Mouse (Mus musculus): Measurements from ENCODE around the gene Zfp879. TPM values are rescaled to one million over a fixed set of nuclear protein-coding genes. Genes with fewer than 3 reads are reported as not detected.

The Zfp879 gene
- 0.57 and 0.62 TPM in 2 replicates for polyA plus RNA-seq (2015; fragmentation: Nextera tagmentation; extraction: Ambion mirVana)

DNA sequence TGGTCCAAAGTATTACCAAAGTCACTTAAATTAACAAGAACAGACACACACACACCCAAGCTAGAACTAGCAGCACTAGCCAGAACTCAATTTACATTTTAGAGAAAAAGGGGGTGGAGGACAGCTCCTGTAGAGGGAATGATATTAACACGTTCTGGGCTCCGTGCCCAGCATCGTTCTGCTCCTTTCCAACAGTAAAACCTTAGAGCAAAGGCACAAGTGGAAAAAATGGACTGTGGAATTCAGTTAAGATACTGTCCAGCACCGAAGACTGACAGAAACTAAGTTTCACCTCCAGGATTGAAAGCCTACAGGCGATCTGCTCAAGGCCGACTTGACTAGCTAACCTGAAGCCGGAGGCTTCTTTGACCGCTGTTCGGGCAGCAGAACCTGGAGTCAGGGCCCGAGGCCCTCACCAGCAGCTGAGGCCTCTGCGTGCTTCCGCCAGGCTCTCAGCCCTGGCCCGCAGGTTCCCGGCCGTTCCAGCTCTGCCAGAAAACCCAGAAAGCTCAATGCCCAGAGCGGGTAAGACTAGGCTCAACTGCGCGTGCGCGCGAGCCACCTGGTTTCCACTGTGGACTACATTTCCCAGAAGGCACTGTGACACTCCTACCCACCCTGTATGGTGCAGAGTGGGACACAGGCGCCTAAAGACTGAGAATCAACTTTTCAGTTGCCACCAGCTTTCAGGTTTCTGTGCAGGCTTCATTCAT is at the start of gene Zfp879:
Zfp879 (minus strand) TSS at position 530 of the 713 bp plus-strand sequence.
- peak within 1 kb of the TSS; percentile 58 for H3K4me2 ChIP-seq (ENCODE audit: low read depth, low read length)
- peak within 1 kb of the TSS; percentile 45 for H3K4me3 ChIP-seq (replicated peaks; ENCODE audit: low read length)
- peak; percentile 94 for ATAC-seq (ENCODE audit: insufficient read depth, low FRiP score)
- H3K9ac ChIP-seq (ENCODE audit: low read length) = peak within 1 kb of the TSS; percentile 72
- no peaks in the 10 kb centered on the region for H3K9me3 ChIP-seq (replicated peaks; ENCODE audit: control insufficient read depth, low read length)
- H3K4me1 ChIP-seq (ENCODE audit: control insufficient read depth, insufficient read depth, low read length) = peaks cover 13% of the 10 kb centered on the region
- no peaks in the 10 kb centered on the region for H3K27me3 ChIP-seq (ENCODE audit: control insufficient read depth, insufficient read depth, low read length)
- peak within 1 kb of the TSS; percentile 94 for H3K27ac ChIP-seq (ENCODE audit: low read length)
- H3K36me3 ChIP-seq (ENCODE audit: control insufficient read depth, insufficient read depth, low read length) = no peaks in the 10 kb centered on the region
- 10% methylated on average over 22 of the region's 22 CpGs for WGBS

DNA sequence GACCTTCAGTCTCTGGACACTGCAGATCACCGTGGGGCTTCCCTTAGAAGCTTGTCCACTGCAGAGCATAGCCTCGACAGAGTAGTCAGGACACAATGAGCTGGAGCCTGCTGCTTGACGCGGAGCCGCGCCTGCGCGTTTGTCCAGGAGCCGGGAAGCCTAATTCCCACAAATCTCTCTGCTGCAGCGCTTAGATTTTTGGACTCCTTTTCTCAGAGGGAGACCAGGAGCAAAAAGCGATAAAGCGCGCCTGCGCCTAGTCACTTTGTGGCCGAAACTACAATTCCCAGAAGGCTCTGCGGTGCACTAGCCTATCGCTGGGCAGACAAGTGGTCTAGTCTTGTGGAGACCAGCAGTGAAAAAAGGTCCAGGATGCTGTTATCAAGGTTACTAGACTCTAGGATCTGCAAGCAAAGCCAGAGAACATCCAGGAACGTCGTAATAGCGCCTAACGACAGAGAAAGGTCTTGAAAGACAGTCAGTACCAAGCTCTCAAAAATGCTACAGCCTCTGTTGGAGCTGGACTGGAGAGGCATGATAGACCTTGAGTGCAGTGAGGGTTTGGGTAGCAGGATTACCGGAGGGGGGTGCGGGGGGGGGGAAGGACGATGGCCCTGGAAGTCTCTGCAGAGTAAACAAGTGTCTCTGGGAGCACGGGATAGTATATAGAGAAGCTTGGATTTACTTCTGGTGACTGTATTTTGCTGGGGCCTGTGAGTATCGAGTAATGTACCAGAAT is 46.2 kb upstream of the Zfp879 start, which contains the start of gene Zfp454:
Zfp454 (minus strand) TSS at position 262 of the 739 bp plus-strand sequence.
- H3K9me3 ChIP-seq (replicated peaks; ENCODE audit: control insufficient read depth, low read length) = no peaks in the 10 kb centered on the region
- H3K27ac ChIP-seq (ENCODE audit: low read length) = peak within 1 kb of the TSS; percentile 53; the same call in 1 of the 2 replicates
- peaks cover 7% of the 10 kb centered on the region for H3K4me1 ChIP-seq (ENCODE audit: control insufficient read depth, insufficient read depth, low read length)
- peak within 1 kb of the TSS; percentile 52 for H3K4me3 ChIP-seq (replicated peaks; ENCODE audit: low read length)
- WGBS = 5% methylated on average over 26 of the region's 26 CpGs
- no peaks in the 10 kb centered on the region for H3K36me3 ChIP-seq (ENCODE audit: control insufficient read depth, insufficient read depth, low read length)
- peak within 1 kb of the TSS; percentile 73 for H3K9ac ChIP-seq (ENCODE audit: low read length)
- H3K4me2 ChIP-seq (ENCODE audit: low read depth, low read length) = peak within 1 kb of the TSS; percentile 66
- ATAC-seq (ENCODE audit: insufficient read depth, low FRiP score) = peak; percentile 93
- no peaks in the 10 kb centered on the region for H3K27me3 ChIP-seq (ENCODE audit: control insufficient read depth, insufficient read depth, low read length)

DNA sequence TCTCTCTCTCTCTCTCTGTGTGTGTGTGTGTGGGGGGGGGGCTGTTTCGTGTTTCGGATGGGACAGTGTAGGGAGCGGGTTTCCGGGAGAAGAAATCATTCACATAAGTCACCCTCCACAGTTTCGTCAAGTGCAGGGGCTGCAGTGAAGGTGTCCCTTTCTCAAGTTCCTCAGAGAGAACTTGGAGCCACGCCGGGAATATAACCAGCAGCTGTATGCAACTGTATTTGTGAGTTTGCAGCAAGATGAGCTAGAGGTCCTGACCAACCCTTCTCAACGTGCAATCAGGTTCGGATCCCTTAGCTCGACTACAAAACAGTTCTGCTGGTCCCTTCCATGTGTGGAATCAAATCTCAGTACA is 45.6 kb upstream of the Zfp879 start:
- Histone ChIP-seq H3K9ac (ENCODE audit: low read length) (peak overlapping the region; percentile 73), H3K36me3 (ENCODE audit: control insufficient read depth, insufficient read depth, low read length) (no peaks in the 10 kb centered on the region), H3K27me3 (ENCODE audit: control insufficient read depth, insufficient read depth, low read length) (no peaks in the 10 kb centered on the region), H3K4me2 (ENCODE audit: low read depth, low read length) (peak overlapping the region; percentile 66), H3K4me1 (ENCODE audit: control insufficient read depth, insufficient read depth, low read length) (peaks cover 7% of the 10 kb centered on the region), H3K27ac (ENCODE audit: low read length) (peak overlapping the region; percentile 53; the same call in 1 of the 2 replicates), H3K9me3 (replicated peaks; ENCODE audit: control insufficient read depth, low read length) (no peaks in the 10 kb centered on the region), H3K4me3 (replicated peaks; ENCODE audit: low read length) (peak overlapping the region; percentile 52)
- peak; percentile 6; the same call in 1 of the 2 replicates for ATAC-seq (ENCODE audit: insufficient read depth, low FRiP score)
- WGBS = 7% methylated on average over 10 of the region's 10 CpGs

DNA sequence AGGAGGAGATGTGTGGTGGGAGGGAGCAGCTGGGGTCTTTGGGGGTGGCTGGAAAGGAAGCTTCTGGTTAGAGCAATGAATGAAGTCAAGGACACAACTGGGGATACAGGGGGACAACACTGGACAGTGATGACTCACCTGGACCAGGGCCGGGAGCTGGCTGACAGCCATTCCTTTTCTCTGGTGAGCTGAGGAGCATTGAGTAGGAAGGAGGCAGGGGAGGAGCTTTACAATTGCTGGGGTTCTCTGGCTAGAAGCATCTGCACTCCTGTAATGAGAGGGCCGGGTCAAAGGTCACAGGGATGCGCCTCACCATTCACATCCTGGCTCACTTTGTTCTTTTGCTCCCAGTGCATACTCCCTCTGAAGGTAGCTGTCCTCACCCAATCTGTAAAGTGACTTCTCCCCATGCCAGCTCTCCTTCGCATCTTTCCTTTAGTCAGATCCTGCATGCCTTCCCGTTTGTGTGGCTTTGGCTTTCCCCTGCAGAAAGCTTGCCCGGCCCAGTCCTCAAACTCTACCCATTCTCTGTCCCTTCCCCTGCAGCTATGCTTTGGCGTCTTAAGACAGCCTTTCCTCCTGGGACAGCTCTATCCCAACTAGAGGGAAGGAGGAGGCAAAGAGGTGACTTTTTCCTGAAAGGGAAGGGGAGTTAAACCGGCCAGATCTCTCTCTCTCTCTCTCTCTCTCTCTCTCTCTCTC is 45.0 kb upstream of the Zfp879 start:
- Histone ChIP-seq H3K9me3 (replicated peaks; ENCODE audit: control insufficient read depth, low read length) (no peaks in the 10 kb centered on the region), H3K27ac (ENCODE audit: low read length) (no peak overlapping the region), H3K4me1 (ENCODE audit: control insufficient read depth, insufficient read depth, low read length) (peaks cover 7% of the 10 kb centered on the region), H3K4me3 (replicated peaks; ENCODE audit: low read length) (peak overlapping the region; percentile 52), H3K9ac (ENCODE audit: low read length) (peak overlapping the region; percentile 73), H3K36me3 (ENCODE audit: control insufficient read depth, insufficient read depth, low read length) (no peaks in the 10 kb centered on the region), H3K27me3 (ENCODE audit: control insufficient read depth, insufficient read depth, low read length) (no peaks in the 10 kb centered on the region), H3K4me2 (ENCODE audit: low read depth, low read length) (peak overlapping the region; percentile 66)
- ATAC-seq (ENCODE audit: insufficient read depth, low FRiP score) = no peak
- WGBS = 41% methylated on average over 8 of the region's 8 CpGs

DNA sequence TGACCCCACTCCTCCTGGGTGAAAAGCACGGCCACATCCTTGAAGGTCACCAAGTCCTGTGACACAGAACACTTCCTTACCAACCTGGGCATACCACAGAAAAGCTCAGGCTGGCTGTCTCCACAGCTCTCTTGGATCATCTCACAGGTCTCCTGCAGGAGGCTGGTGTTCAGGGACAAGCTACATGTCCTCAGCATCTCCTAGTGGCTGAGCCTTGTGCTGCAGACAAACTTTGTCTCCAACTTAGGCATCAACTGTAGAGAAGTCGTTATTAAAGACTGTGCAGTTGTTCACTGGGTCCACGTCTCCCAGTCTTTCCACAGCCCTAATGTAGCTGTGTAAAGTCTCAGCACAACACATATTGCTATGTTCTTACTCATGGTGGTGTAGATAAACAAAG is 42.4 kb upstream of the Zfp879 start:
- Histone ChIP-seq H3K4me3 (replicated peaks; ENCODE audit: low read length) (no peak overlapping the region), H3K36me3 (ENCODE audit: control insufficient read depth, insufficient read depth, low read length) (0 out of 2 replicates have a peak, but pooled peaks cover 3% of the 10 kb centered on the region)
- no peak for ATAC-seq (ENCODE audit: insufficient read depth, low FRiP score)

DNA sequence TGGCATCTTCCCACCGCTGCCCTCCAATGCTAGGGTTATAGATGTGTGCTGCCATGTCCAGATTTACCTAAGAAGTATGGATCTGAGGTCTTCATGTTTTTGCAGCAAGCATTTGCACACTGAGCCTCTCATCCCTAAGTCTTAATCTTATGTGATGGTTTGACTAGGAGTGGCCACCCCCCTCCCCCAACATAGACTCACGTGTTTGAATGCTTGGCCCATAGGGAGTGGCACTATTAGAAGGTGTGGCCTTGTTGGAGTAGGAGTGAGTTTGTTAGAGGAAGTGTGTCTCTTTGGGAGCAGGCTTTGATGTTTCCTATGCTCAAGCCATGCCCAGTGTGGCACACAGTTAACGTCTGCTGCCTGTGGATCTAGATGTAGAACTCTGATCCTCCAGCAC is 37.3 kb upstream of the Zfp879 start:
- no peak overlapping the region for H3K4me2 ChIP-seq (ENCODE audit: low read depth, low read length)
- no peak for ATAC-seq (ENCODE audit: insufficient read depth, low FRiP score)
- H3K9ac ChIP-seq (ENCODE audit: low read length) = no peak overlapping the region
- no peaks in the 10 kb centered on the region for H3K4me1 ChIP-seq (ENCODE audit: control insufficient read depth, insufficient read depth, low read length)
- H3K4me3 ChIP-seq (replicated peaks; ENCODE audit: low read length) = no peak overlapping the region
- peaks cover 25% of the 10 kb centered on the region for H3K36me3 ChIP-seq (ENCODE audit: control insufficient read depth, insufficient read depth, low read length)
- H3K9me3 ChIP-seq (replicated peaks; ENCODE audit: control insufficient read depth, low read length) = peaks cover 15% of the 10 kb centered on the region
- no peak overlapping the region for H3K27ac ChIP-seq (ENCODE audit: low read length)
- 92% methylated on average over 3 of the region's 3 CpGs for WGBS
- no peaks in the 10 kb centered on the region for H3K27me3 ChIP-seq (ENCODE audit: control insufficient read depth, insufficient read depth, low read length)

More for the DNA sequence above, 42.4 kb upstream of the Zfp879 start:
- H3K4me1 ChIP-seq (ENCODE audit: control insufficient read depth, insufficient read depth, low read length) = peaks cover 7% of the 10 kb centered on the region
- no peak overlapping the region for H3K4me2 ChIP-seq (ENCODE audit: low read depth, low read length)
- H3K27me3 ChIP-seq (ENCODE audit: control insufficient read depth, insufficient read depth, low read length) = no peaks in the 10 kb centered on the region
- 80% methylated on average over 3 of the region's 3 CpGs for WGBS
- no peaks in the 10 kb centered on the region for H3K9me3 ChIP-seq (replicated peaks; ENCODE audit: control insufficient read depth, low read length)
- H3K9ac ChIP-seq (ENCODE audit: low read length) = no peak overlapping the region
- H3K27ac ChIP-seq (ENCODE audit: low read length) = no peak overlapping the region

DNA sequence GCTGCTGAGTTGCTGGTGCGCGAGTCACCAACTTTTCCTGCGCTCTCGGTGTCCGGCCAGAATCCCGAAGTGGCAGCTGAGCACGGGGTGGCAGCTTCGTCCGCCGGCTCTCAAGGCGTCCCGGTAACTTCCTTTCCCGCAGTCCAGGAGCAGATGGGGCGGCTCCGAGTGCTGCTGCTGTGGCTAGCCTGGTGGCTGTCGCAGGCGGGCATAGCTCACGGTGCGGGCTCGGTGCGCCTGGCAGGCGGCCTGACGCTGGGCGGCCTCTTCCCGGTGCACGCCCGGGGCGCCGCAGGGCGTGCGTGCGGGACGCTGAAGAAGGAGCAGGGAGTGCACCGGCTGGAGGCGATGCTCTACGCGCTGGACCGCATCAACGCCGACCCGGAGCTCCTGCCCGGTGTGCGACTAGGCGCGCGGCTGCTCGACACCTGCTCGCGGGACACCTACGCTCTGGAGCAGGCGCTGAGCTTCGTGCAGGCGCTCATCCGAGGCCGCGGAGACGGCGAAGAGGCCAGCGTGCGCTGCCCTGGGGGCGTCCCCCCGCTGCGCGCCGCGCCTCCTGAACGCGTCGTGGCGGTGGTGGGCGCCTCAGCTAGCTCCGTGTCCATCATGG is 9.7 kb upstream of the Zfp879 start:
- WGBS = under 1% methylated on average over 72 of the region's 72 CpGs

DNA sequence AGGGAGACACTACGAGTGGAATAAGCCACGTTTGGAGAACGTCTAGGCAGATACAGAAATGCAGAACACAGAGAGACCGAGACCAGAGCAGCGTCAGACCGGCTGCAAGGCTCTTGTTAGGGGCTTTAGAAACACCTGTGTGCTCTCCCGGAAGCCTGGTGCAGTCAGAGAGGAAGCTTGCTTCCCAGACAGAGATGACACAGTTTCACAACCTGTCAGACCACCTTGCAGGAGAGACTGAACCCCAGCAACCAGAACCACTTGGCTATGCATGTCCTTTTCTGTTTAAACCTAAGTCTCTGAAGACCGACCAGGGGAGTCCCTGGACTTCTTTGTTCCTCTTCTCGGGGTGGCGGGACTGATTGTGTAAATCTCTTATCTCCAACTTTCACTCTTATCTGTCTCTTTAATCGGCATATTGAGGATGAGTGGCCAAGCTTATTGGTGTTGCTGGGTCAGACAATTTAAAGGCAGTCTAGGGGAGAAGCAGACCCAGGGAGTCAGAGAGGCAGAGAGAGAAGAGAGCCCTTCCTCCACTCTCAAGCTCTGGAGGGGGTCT is 8.9 kb upstream of the Zfp879 start, which contains the start of gene Grm6:
Grm6 (plus strand) TSS at position 509 of the 559 bp plus-strand sequence.
- WGBS = 2% methylated on average over 11 of the region's 11 CpGs
- Histone ChIP-seq H3K9me3 (replicated peaks; ENCODE audit: control insufficient read depth, low read length) (no peaks in the 10 kb centered on the region), H3K4me1 (ENCODE audit: control insufficient read depth, insufficient read depth, low read length) (0 out of 2 replicates have a peak, but pooled peaks cover 4% of the 10 kb centered on the region), H3K27me3 (ENCODE audit: control insufficient read depth, insufficient read depth, low read length) (peaks cover 53% of the 10 kb centered on the region), H3K9ac (ENCODE audit: low read length) (peak within 1 kb of the TSS; percentile 27; the same call in 1 of the 2 replicates), H3K4me2 (ENCODE audit: low read depth, low read length) (peak within 1 kb of the TSS; percentile 71), H3K27ac (ENCODE audit: low read length) (no peak within 1 kb of the TSS), H3K36me3 (ENCODE audit: control insufficient read depth, insufficient read depth, low read length) (no peaks in the 10 kb centered on the region), H3K4me3 (replicated peaks; ENCODE audit: low read length) (peak within 1 kb of the TSS; percentile 45)
- ATAC-seq (ENCODE audit: insufficient read depth, low FRiP score) = no peak

More for the DNA sequence above, 9.7 kb upstream of the Zfp879 start:
- ATAC-seq (ENCODE audit: insufficient read depth, low FRiP score) = 0 out of 2 replicates have a peak, but pooled peaks have one; percentile 50
- Histone ChIP-seq H3K9ac (ENCODE audit: low read length) (peak overlapping the region; percentile 27; the same call in 1 of the 2 replicates), H3K4me1 (ENCODE audit: control insufficient read depth, insufficient read depth, low read length) (0 out of 2 replicates have a peak, but pooled peaks cover 4% of the 10 kb centered on the region), H3K4me3 (replicated peaks; ENCODE audit: low read length) (peak overlapping the region; percentile 45), H3K9me3 (replicated peaks; ENCODE audit: control insufficient read depth, low read length) (no peaks in the 10 kb centered on the region), H3K27ac (ENCODE audit: low read length) (no peak overlapping the region), H3K36me3 (ENCODE audit: control insufficient read depth, insufficient read depth, low read length) (no peaks in the 10 kb centered on the region), H3K27me3 (ENCODE audit: control insufficient read depth, insufficient read depth, low read length) (peaks cover 53% of the 10 kb centered on the region), H3K4me2 (ENCODE audit: low read depth, low read length) (peak overlapping the region; percentile 71)
